Mouse (Mus musculus): ENCODE results near the gene Olfr549.

Olfr549 gene

DNA sequence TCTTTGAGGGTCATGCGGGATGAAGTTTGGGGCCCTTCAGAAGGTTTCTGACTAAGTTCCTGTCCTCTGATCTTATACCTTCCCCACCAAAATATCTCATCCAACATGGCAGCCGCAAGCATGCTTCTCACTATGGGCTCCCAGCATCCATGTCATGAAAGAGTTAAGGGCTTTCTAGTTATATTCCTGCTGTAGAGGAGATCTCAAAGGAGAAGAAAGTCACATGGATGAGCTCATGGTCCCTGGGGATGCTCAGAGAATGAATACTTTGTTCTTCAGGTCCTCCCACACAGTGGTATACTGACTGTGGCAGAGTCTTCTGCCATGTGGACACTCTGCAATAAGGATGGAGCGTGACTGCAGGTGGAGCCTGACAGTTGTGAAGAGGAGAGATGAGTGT is at the start of gene Olfr549:
Gene Olfr549 (plus strand): TSS at position 301 of the 400 bp plus-strand sequence.
- CTCF ChIA-PET: no interaction called here
- POLR2A ChIA-PET: interaction anchor here in 1 of 4 experiments (0.6 kb wide), 1 partner anchor 653 kb away, joined by 4 read pairs; no protein-coding TSS in a partner anchor

DNA sequence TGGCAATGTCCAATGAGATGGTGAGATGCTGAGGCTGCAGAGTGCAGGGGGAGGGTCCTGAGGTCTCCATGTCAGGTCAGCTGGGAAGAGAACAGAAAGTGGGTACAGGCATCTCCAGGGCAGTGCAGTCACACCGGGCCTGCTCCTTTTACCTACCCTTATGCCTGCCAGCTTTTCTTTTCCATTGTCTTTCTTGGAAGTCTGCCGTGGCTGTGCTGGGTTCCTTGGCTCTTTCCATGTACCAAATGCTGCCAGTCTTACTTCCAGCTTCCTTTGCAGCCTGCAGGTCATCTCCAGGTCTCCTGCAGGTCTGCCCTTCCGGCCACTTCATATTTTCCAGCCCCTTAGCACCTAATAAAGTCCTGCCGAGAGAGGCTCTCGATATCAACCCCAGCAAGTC is 47.7 kb upstream of the Olfr549 start:
- POLR2A ChIA-PET: no interaction called here
- CTCF ChIA-PET: no interaction called here

DNA sequence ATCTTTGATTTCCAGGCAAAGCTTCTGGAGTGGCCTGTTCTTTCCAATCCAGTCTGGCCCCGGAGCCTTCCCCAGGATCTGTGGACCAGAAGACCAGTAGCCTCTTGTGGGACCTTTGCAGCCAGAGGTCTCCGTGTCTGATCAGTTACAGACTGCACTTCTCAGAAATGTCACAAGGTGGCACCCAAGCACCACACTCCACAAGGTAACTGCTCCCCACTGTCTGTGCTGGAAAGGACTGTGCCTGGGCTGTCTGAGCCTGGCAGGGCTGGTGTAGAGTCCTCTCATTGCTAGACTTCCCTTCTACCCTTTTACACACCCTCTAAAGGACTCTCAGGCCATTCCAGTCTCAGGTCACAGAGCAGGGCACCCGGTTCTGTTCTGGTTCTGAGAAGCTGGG is 42.8 kb upstream of the Olfr549 start:
- ChIA-PET CTCF (interaction anchor here in 2 of 4 experiments (1.0 to 1.1 kb wide), 2 partner anchors 413 to 613 kb away, joined by 3 to 4 read pairs; no protein-coding TSS in a partner anchor), POLR2A (no interaction called here)

DNA sequence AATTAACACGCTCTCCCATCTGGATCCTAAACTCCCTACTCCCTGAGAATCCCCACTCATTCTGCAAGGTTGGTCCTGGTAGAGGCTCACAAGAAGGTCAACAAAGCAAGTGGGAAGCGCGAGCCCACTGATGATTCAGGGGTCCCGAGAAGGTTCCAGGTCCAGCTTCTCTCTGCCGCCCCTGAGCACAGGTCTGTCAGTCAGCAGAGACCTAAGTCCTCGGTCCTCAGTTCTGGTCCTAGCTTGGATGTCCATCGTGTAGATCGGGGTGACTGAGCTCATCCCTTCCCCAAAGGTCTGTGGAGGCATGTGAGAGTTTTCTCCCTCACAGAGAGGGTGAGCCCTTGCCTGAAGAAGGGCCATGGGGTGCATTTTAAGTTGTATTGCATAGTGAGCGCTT is 41.6 kb upstream of the Olfr549 start:
- POLR2A ChIA-PET: interaction anchor here in 1 of 4 experiments (0.6 kb wide), 1 partner anchor 1215 kb away, joined by 5 read pairs; no protein-coding TSS in a partner anchor
- CTCF ChIA-PET: interaction anchor here in 3 of 4 experiments (0.8 to 1.1 kb wide), 3 partner anchors 412 to 1435 kb away, joined by 3 to 4 read pairs (median 3); no protein-coding TSS in a partner anchor

DNA sequence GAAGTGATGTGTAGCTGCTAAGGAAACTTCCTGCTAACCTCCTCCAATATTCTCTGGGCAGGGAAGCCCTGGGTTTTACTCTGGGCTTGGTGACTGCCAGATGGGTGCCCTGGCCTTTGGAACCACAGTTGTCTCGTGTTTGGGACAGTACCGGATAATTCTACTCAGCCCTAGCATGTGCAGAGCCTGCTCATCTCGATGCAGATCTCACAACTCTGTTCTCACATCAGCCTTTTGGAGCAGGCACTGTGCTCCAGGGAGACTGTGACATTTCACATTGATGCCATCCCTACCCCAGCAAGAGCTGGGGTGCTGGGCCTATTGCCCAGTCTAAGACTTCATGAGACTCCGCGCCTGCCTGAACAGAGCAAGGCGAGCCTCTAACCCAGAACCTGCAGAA is 41.0 kb upstream of the Olfr549 start:
- ChIA-PET CTCF (no interaction called here), POLR2A (no interaction called here)

DNA sequence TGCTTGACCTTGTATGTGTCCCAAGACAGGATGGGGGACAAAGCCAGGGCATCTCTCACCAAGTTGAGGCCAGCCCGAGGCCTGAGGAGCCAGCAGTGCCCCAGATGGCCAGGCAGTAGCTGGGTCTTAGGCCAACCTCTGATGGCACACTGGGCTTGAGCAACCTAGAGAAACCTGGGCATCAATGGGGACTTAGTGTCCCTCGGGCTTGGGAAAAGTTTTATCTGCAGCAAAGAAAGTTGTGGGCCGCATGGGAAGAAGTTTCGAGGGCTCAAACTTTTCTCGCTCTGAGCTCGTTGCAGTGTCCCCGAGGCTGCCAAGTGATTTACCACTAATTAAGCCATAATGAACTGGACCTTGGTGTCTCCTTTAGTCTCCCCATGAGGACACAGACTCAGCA is 39.9 kb upstream of the Olfr549 start:
- ChIA-PET POLR2A (interaction anchor here in 2 of 4 experiments (0.6 kb wide), 2 partner anchors 12 to 77 kb away, joined by 3 to 5 read pairs; no protein-coding TSS in a partner anchor), CTCF (no interaction called here)

DNA sequence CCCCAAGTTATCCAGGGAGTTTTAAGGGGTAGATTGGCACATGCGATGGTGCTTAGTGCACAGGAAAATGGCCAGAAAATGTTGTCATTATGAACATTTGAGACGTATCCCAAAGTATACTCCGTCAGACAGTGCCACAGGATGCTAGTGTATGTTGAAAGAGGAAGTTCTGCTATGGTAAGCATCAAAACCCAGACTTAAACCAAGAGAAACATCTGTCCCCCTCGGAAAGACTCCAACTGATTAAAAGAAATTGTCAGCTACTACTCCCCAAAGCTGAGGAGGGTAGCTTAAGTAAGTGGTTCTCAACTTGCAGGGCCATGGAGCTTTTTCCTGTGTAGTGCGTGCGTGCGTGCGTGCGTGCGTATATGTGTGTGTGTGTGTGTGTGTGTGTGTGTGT is 37.7 kb upstream of the Olfr549 start:
- CTCF ChIA-PET: interaction anchor here in 3 of 4 experiments (0.5 to 3.1 kb wide), 5 partner anchors 183 to 1298 kb away, joined by 3 to 19 read pairs (median 6); partner anchors contain the start of gene Olfr557 (in 2 of the 3)
- POLR2A ChIA-PET: interaction anchor here in 2 of 4 experiments (0.6 to 1.4 kb wide), 2 partner anchors 33 to 104 kb away, joined by 4 read pairs; no protein-coding TSS in a partner anchor

DNA sequence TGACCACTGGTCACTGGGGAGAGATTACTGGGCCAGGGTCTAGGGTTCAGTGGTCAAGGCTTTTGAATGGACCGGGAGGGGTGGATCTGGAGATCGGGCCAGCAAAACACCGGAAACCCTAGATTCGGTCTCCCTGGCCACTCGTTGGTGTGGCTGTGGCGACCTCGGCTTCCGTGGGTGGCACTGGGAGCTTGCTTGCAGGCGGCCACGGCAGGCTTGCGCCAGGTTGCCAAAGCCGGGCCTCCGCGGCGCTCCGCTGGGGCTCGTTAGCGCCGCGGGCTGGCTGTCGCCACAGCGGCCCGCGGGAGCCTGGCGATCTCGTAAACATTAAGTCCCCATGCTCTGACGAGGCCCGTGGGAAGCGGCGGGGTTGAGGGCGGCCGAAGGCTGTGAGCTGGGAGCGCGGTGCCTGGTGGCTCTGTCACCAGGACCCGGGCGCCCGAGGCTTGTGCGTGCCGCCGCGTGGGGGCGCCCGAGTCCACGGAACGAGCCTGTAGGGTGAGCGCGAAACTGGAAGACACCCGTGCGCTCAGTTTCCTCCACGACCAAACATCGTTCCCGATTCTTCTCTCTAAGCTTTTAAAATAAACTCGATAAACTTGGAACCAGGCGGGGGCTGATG is 36.7 kb upstream of the Olfr549 start:
- CTCF ChIA-PET: interaction anchor here (0.6 to 3.1 kb wide), 32 partner anchors 14 to 1429 kb away, joined by 3 to 19 read pairs (median 4); partner anchors contain the start of genes Olfr557 (in 3 of the 4), Trim68 (in 2 of the 4), Olfr586 (in 1 of the 4) and Stim1 (in 1 of the 4)

DNA sequence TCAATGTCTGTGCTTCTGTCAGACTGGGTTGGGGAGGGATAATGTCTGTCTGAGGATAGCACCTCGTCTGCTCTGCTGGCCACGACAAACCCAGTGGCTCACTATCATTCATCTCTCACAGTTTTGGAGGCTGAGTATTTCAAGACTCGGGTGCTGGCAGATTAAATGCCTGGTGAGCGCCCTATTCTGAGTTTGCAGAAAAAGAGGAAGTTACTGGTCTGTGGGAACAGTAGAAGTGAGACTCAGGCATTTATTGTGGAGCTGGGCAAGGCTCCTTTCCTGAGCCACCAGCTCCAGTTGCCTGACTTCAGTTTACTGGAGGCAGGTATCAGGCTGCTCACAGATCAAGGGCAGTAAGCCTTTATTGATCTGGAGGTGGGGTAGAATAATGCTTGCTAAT is 35.5 kb upstream of the Olfr549 start:
- CTCF ChIA-PET: interaction anchor here in 2 of 4 experiments (1.0 to 3.1 kb wide), 5 partner anchors 122 to 406 kb away, joined by 3 to 19 read pairs (median 9); partner anchors contain the start of genes Olfr557 (in 2 of the 2) and Olfr554 (in 1 of the 2)
- POLR2A ChIA-PET: no interaction called here

More for the DNA sequence above, 36.7 kb upstream of the Olfr549 start:
- POLR2A ChIA-PET: interaction anchor here in 3 of 4 experiments (0.5 to 1.4 kb wide), 7 partner anchors 34 to 311 kb away, joined by 3 to 4 read pairs (median 4); partner anchors contain the start of genes Trim21 (in 1 of the 3) and Trim68 (in 1 of the 3)

DNA sequence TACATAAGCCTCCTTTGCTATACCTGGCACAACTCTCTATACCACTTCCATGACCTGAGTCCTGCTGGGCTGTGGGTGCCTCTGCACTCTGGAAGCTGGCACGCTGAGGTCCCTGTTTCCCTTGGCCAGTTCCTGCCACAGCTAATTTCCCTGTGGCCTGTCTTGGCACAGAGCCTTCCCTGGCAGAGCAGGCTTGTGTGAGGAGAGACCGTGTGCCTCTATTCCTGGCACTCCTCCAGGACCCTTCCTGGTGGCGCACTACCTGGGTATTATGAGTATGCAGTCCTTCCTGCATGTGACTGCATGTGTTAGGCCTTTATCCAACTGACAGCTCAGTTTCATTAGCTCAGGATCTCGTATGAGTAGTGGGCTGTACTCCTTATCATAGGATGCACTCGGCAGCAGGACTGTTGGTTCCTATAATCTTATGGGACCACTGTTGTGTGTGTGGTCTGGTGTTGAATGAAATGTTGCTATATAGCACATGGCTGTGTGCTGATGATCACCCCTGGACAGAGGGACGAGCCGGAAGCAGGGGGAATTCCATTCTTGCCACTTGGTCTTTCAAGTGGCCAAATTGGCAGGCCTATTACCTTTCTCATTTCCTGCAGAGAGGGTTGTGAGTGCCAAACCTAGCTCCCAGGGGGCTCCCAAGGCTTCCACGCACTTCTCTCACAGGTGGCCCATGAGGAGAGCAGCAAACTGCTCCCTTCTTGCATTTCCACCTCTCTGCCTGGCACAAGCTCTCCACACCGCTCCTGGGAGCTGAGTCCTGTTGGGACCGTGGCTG is 33.2 kb upstream of the Olfr549 start:
- CTCF ChIA-PET: no interaction called here
- POLR2A ChIA-PET: interaction anchor here in 1 of 4 experiments (0.6 kb wide), 1 partner anchor 312 kb away, joined by 3 read pairs; no protein-coding TSS in a partner anchor

DNA sequence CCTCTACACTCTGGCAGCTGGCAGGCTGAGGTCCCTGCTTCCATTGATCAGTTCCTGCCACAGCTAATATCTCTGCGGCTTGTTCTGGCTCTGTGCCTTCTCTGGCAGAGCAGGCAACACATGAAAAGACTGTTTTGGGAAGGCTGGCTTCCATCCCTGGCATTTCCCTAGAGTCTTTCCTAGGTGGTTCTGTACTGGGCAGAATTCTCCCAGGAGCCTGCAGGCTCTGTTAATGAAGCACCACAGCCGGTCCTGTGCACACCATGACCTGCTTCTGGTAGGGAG is 32.7 kb upstream of the Olfr549 start:
- CTCF ChIA-PET: no interaction called here
- POLR2A ChIA-PET: no interaction called here

DNA sequence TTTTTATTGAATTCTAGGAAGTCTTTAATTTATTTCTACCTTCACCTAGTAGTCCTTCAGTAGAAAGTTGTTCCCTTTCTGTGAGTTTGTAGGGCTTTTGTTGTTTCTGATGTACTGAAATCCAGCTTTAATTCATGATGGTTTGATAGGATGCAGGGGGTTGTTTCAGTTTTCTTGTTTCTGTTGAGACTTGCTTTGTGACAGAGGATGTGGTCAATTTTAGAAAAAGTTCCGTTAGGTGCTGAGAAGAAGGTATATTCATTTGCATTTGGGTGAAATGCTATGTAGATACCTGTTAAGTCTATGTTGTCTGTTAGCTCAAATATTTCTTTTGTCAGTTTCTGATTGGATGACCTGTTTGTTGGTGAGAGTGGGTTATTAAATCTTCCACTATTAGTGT is 20.6 kb upstream of the Olfr549 start:
- ChIA-PET CTCF (no interaction called here), POLR2A (interaction anchor here in 1 of 4 experiments (0.7 kb wide), 1 partner anchor 25 kb away, joined by 3 read pairs; no protein-coding TSS in a partner anchor)

DNA sequence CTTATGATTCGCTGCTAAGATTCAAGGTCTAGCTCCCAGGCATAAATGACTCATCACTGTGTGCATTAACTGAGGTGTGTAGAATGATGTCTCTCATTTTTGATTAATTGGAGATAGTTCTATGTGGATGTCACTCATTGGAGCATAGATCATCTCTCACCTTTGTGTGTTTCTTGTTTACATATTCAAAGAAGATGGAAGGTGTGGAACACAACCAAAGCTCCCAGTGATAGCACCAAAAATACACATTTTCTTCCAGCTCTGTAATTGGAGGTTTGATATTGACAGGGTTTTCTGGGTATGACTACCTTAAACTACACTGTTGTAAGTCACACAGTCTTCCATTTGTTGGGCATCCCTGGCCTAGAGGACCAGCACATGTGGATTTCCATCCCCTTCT is 15.2 kb upstream of the Olfr549 start, which contains the start of gene Olfr547:
Gene Olfr547 (plus strand): TSS at position 301 of the 400 bp plus-strand sequence.
- POLR2A ChIA-PET: no interaction called here
- CTCF ChIA-PET: no interaction called here

DNA sequence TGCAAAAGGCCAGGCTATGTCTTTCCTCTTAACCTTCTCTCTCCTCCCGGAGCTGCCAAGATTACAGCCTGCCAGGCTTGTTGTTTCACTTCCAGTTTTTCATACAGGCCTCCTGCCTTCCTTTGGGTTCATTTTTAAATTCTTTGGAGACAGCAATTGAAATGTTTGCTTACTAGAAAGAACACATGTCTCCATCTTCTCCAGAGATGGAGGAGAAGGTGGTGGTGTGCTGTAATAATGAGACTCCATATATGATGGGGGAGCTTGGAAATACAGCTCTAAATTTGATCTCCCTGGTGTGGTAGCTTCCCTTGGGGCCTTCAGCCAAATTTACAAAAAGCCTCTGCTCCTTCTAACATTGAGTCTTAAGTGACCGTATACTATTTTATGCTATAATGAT is 9.1 kb upstream of the Olfr549 start, which contains the start of gene Olfr548-ps1:
Gene Olfr548-ps1 (plus strand): TSS at position 301 of the 400 bp plus-strand sequence.
- POLR2A ChIA-PET: no interaction called here
- CTCF ChIA-PET: interaction anchor here in 1 of 4 experiments (1.1 kb wide), 1 partner anchor 28 kb away, joined by 4 read pairs; no protein-coding TSS in a partner anchor

DNA sequence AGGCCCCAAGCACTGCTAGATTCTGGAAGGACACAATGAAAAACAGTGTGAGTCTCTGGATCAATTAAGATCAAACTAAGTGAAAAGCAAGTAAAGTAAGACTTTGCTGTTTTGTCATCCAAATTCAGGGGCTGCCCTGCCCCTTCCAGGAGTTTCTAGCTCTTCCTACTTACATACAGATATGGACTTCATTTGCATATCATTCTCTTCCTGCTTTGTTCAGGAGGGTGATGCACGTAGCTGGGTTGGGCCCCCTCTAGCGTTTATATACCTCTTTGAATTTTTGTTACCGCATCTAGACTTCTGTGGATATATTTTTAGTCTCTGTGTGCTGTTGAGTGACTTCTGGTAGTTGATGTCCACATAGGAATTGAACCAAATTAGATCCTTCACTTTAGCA is 8.4 kb upstream of the Olfr549 start:
- CTCF ChIA-PET: interaction anchor here in 1 of 4 experiments (1.1 kb wide), 1 partner anchor 28 kb away, joined by 4 read pairs; no protein-coding TSS in a partner anchor
- POLR2A ChIA-PET: interaction anchor here in 1 of 4 experiments (0.7 kb wide), 1 partner anchor 20 kb away, joined by 4 read pairs; no protein-coding TSS in a partner anchor

DNA sequence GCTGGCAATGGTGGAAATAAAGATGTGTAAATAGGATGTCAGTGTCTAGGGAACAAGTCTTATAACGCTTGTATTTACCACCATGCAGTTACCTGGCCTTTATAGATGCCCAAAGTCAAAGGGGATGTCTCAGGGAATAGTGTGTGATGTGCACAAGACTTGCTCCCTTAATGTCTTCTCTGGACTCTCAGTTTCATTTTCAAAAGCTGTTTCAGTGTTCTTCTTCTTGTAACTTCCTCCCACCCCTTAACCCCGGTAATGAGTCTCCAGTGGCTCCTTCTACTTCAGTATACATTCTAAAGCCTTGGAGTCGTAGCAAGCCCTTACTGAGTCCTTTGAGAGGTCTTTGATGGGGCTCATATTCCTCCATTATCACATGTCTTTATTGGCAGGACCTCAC is 3.6 kb downstream of the Olfr549 start:
- ChIA-PET CTCF (no interaction called here), POLR2A (no interaction called here)

DNA sequence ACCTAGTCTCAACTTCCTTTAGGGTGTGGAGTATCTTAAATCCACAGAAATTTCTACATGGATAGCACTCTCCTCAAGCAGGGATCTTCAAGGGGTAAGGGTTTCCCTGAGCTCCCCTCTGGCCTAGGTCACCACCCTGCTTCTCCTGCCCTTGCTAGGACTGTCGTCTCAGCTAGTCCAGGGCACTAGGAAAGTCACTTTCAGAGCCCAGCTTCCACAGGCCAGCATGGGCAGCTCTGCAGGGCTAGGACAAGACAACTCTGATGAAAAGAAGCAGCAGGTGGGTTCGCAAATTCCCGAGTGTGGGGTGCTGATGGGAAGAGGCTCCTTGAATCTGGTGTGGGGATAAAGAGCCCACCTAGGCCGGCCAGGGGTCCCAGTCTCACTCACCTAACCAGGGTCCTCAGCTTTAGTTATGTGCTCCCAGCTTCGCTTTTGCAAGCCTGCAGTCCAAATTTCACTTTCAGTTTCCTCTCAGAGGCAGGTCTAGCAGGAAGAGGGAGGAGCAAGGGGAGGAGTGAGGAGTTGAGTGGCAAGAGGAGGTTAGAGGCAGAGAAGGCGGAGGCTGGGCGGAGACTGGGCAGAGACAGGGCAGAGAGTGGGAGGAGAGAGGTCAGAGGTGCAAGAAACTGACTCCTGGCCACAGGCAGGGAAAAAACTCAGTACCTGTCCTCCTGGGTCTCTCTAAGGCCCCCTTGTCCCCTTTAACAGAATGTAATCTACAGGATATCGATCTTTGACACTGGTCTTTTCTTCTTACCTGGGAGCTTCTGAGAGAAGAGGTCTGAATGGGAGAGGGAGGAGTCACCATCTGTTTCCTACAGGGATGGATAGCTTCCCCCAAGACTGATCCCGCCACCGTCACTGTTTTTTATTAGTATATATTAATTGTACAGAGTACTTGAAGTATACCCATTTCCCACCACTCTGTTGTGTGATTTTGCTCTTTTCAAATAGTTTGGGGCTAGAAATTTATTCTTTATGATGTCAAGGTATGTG is 15.6 kb downstream of the Olfr549 start, which contains the start of gene Trim21:
Gene Trim21 (minus strand): TSS at position 488 of the 999 bp plus-strand sequence.
- CTCF ChIA-PET: interaction anchor here in 1 of 4 experiments (0.6 kb wide), 1 partner anchor 343 kb away, joined by 6 read pairs; no protein-coding TSS in a partner anchor
- POLR2A ChIA-PET: interaction anchor here in 1 of 4 experiments (1.2 kb wide), 1 partner anchor 52 kb away, joined by 4 read pairs; no protein-coding TSS in a partner anchor

DNA sequence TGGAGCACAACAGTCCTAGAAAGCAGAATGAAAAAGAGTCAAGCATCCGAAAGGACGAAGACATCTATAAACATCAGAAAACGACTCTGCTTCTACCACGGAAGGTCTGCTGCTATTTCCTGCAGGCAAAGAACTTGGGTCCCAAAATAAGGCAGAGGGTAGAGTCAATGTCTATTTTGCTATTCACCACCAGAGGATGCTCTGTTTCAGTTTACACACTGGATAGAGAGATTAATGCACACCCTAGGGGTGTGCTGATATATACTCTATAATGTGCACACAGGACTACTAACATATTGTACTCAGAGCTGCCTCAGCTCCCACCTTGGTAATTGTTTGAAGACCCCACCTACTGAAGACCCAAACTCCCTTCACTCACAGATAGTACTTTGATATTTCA is 16.5 kb downstream of the Olfr549 start:
- CTCF ChIA-PET: interaction anchor here in 1 of 4 experiments (0.6 kb wide), 1 partner anchor 252 kb away, joined by 3 read pairs; no protein-coding TSS in a partner anchor
- POLR2A ChIA-PET: no interaction called here
